Mouse (Mus musculus): ENCODE results near the gene Grin2b.

The Grin2b gene

GRCm38 (mm10) chr6:135907137-135907536, 266.2 kb downstream of the Grin2b start:
- in situ Hi-C loops (cut with MboI, MseI) = no loop called here

GRCm38 (mm10) chr6:135904391-135904790, 268.9 kb downstream of the Grin2b start:
- in situ Hi-C loops (cut with MboI, MseI) = no loop called here

GRCm38 (mm10) chr6:135900410-135900809, 272.9 kb downstream of the Grin2b start:
- in situ Hi-C loops (cut with MboI, MseI) = no loop called here

GRCm38 (mm10) chr6:135899225-135899624, 274.1 kb downstream of the Grin2b start:
- in situ Hi-C loops (cut with MboI, MseI) = no loop called here

GRCm38 (mm10) chr6:135894793-135895228, 278.5 kb downstream of the Grin2b start:
- in situ Hi-C loops (cut with MboI, MseI) = no loop called here

- in situ Hi-C loops (cut with MboI, MseI) = no loop called here
Observed at GRCm38 (mm10) chr6:135882611-135883010, 290.7 kb downstream of the Grin2b start.

- in situ Hi-C loops (cut with MboI, MseI) = no loop called here
Observed at GRCm38 (mm10) chr6:135876163-135876726, 297.1 kb downstream of the Grin2b start.

GRCm38 (mm10) chr6:135874626-135875025, 298.7 kb downstream of the Grin2b start:
- in situ Hi-C loops (cut with MboI, MseI) = no loop called here

- in situ Hi-C loops (cut with MboI, MseI) = no loop called here
Observed at GRCm38 (mm10) chr6:135865832-135866231, 307.5 kb downstream of the Grin2b start.

GRCm38 (mm10) chr6:135863965-135864364, 309.3 kb downstream of the Grin2b start:
- in situ Hi-C loops (cut with MboI, MseI) = no loop called here

GRCm38 (mm10) chr6:135859502-135859901, 313.8 kb downstream of the Grin2b start:
- in situ Hi-C loops (cut with MboI, MseI) = no loop called here

GRCm38 (mm10) chr6:135854173-135854591, 319.1 kb downstream of the Grin2b start:
- in situ Hi-C loops (cut with MboI, MseI) = no loop called here

- in situ Hi-C loops (cut with MboI, MseI) = no loop called here
Observed at GRCm38 (mm10) chr6:135843755-135844154, 329.6 kb downstream of the Grin2b start.

- in situ Hi-C loops (cut with MboI, MseI) = no loop called here
Observed at GRCm38 (mm10) chr6:135836353-135836752, 337.0 kb downstream of the Grin2b start.

GRCm38 (mm10) chr6:135833542-135833941, 339.8 kb downstream of the Grin2b start:
- in situ Hi-C loops (cut with MboI, MseI) = no loop called here

- in situ Hi-C loops (cut with MboI, MseI) = no loop called here
Observed at GRCm38 (mm10) chr6:135832041-135832440, 341.3 kb downstream of the Grin2b start.

GRCm38 (mm10) chr6:135831032-135831431, 342.3 kb downstream of the Grin2b start:
- in situ Hi-C loops (cut with MboI, MseI) = no loop called here

GRCm38 (mm10) chr6:135829458-135829857, 343.9 kb downstream of the Grin2b start:
- in situ Hi-C loops (cut with MboI, MseI) = loop anchor here (5.0 kb wide), 1 partner anchor 387 kb away; no protein-coding TSS in a partner anchor

GRCm38 (mm10) chr6:135828976-135829375, 344.3 kb downstream of the Grin2b start:
- in situ Hi-C loops (cut with MboI, MseI) = loop anchor here (5.0 kb wide), 1 partner anchor 387 kb away; no protein-coding TSS in a partner anchor

- in situ Hi-C loops (cut with MboI, MseI) = loop anchor here (5.0 kb wide), 1 partner anchor 386 kb away; no protein-coding TSS in a partner anchor
Observed at GRCm38 (mm10) chr6:135827942-135828341, 345.4 kb downstream of the Grin2b start.

- in situ Hi-C loops (cut with MboI, MseI) = loop anchor here (5.0 kb wide), 1 partner anchor 385 kb away; no protein-coding TSS in a partner anchor
Observed at GRCm38 (mm10) chr6:135827317-135827716, 346.0 kb downstream of the Grin2b start.

GRCm38 (mm10) chr6:135826776-135827175, 346.5 kb downstream of the Grin2b start:
- in situ Hi-C loops (cut with MboI, MseI) = loop anchor here (5.0 kb wide), 1 partner anchor 384 kb away; no protein-coding TSS in a partner anchor

GRCm38 (mm10) chr6:135817391-135817790, 355.9 kb downstream of the Grin2b start:
- in situ Hi-C loops (cut with MboI, MseI) = loop anchor here (5.0 kb wide), 1 partner anchor 95 kb away; no protein-coding TSS in a partner anchor

Data from T-helper 1 cell (primary cell).